Mouse (Mus musculus): ENCODE data around the gene Nfia. TPM values are rescaled to one million over a fixed set of nuclear protein-coding genes. Genes with fewer than 3 reads are reported as not detected.

Nfia gene
- polyA plus RNA-seq, 1 experiment = 1.4 TPM

DNA sequence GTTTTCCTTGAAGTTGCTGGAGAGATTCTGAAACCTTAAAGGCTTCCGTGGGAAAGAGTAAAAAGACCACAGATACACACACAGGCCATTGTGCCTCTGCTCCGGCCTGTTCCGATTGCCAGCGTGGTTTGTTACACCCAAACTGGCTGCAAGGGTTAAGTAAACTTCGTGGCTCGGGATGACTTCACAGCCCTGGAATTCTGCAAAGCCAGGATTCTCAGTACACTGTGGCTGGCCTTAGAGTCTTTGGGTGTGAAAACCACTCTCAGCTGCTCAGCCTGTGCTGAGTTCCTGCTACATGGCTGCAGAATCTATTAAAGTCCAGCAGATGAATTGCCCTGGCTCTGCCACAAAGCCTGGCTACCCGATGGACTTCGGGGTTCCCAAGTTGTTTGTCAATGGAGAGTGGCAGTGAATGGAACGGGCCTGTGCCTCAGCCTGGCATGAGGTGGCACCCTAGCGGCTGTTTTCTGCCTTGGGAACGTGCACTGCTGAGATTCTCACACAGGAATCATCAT lies 231.6 kb downstream of the Nfia start:
- Histone ChIP-seq H3K27ac (ENCODE audit: insufficient read depth, low read length) (no peak overlapping the region), H3K36me3 (ENCODE audit: control insufficient read depth, insufficient read depth, low read length, poor library complexity, severe bottlenecking) (no peaks in the 10 kb centered on the region), H3K9ac (ENCODE audit: low read depth, poor library complexity, severe bottlenecking) (no peak overlapping the region), H3K27me3 (ENCODE audit: control insufficient read depth, insufficient read depth, low read length, poor library complexity, severe bottlenecking) (no peaks in the 10 kb centered on the region), H3K4me1 (ENCODE audit: control insufficient read depth, insufficient read depth, low read length) (no peaks in the 10 kb centered on the region), H3K9me3 (replicated peaks; ENCODE audit: control insufficient read depth, insufficient read depth, low read length, poor library complexity, severe bottlenecking) (no peaks in the 10 kb centered on the region), H3K4me3 (ENCODE audit: low read depth, low read length) (no peak overlapping the region)
- TF ChIP-seq POLR2A (IDR thresholded peaks at IDR 0.05; ENCODE audit: insufficient read depth, low read length) (no peak), EP300 (IDR thresholded peaks at IDR 0.05; ENCODE audit: insufficient read depth, low read depth, low read length) (no peak), CTCF (IDR thresholded peaks at IDR 0.05; ENCODE audit: low read depth, low read length) (no peak)

DNA sequence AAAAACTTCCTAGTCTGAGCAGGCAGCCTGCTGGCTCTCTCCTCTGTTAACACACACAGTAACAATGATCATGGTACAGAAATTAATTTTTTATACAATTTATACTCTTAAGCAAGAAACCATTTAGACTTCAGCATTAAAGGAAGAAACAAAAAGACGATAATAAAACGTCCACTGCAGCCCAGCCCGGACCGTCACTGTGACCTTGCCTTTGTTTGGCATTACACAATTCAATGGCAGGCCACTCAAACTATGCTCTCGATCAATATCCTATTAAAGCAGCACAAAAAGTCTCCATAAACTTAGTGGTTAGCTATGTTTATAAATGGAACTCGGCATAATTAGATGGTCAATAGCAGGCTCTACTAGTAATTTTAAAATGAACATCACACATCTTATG lies 232.5 kb downstream of the Nfia start:
- no peak overlapping the region for H3K27ac ChIP-seq (ENCODE audit: insufficient read depth, low read length)

DNA sequence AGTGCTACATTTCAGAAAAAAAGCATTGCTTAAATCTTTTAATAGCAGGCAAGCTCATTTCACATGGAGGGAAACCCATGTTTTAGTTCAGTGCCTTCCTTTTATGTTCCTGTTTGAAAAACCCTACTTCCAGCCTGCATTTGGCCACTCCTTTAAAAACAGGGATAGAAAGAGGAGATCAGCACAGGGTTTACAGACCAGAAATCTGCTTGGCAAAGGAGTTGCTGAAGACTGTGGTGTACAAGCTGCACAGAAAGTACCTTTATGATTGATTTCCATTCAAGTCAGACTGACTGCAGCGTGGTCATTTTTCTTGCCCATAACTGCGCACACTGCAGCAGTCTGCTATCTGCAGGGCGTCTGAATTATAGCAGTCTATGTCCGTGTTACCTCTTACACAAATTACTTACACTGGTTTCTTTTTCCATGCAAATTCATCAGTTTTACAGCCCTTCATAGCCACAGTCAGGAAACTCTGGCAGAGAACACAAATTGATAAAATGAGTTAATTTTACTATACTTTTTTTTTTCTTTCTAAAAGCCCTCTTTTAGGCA lies 236.4 kb downstream of the Nfia start:
- Histone ChIP-seq H3K27ac (ENCODE audit: insufficient read depth, low read length) (no peak overlapping the region), H3K36me3 (ENCODE audit: control insufficient read depth, insufficient read depth, low read length, poor library complexity, severe bottlenecking) (no peaks in the 10 kb centered on the region), H3K27me3 (ENCODE audit: control insufficient read depth, insufficient read depth, low read length, poor library complexity, severe bottlenecking) (no peaks in the 10 kb centered on the region), H3K9me3 (replicated peaks; ENCODE audit: control insufficient read depth, insufficient read depth, low read length, poor library complexity, severe bottlenecking) (no peaks in the 10 kb centered on the region), H3K4me1 (ENCODE audit: control insufficient read depth, insufficient read depth, low read length) (no peaks in the 10 kb centered on the region), H3K4me3 (ENCODE audit: low read depth, low read length) (no peak overlapping the region), H3K9ac (ENCODE audit: low read depth, poor library complexity, severe bottlenecking) (no peak overlapping the region)
- TF ChIP-seq CTCF (IDR thresholded peaks at IDR 0.05; ENCODE audit: low read depth, low read length) (no peak), EP300 (IDR thresholded peaks at IDR 0.05; ENCODE audit: insufficient read depth, low read depth, low read length) (no peak), POLR2A (IDR thresholded peaks at IDR 0.05; ENCODE audit: insufficient read depth, low read length) (no peak)

More for the DNA sequence above, 232.5 kb downstream of the Nfia start:
- no peaks in the 10 kb centered on the region for H3K36me3 ChIP-seq (ENCODE audit: control insufficient read depth, insufficient read depth, low read length, poor library complexity, severe bottlenecking)
- no peak for TF ChIP-seq EP300 (IDR thresholded peaks at IDR 0.05; ENCODE audit: insufficient read depth, low read depth, low read length)
- TF ChIP-seq CTCF (IDR thresholded peaks at IDR 0.05; ENCODE audit: low read depth, low read length) = no peak
- no peak for TF ChIP-seq POLR2A (IDR thresholded peaks at IDR 0.05; ENCODE audit: insufficient read depth, low read length)
- H3K4me1 ChIP-seq (ENCODE audit: control insufficient read depth, insufficient read depth, low read length) = no peaks in the 10 kb centered on the region
- no peaks in the 10 kb centered on the region for H3K9me3 ChIP-seq (replicated peaks; ENCODE audit: control insufficient read depth, insufficient read depth, low read length, poor library complexity, severe bottlenecking)
- H3K4me3 ChIP-seq (ENCODE audit: low read depth, low read length) = no peak overlapping the region
- H3K27me3 ChIP-seq (ENCODE audit: control insufficient read depth, insufficient read depth, low read length, poor library complexity, severe bottlenecking) = no peaks in the 10 kb centered on the region
- H3K9ac ChIP-seq (ENCODE audit: low read depth, poor library complexity, severe bottlenecking) = no peak overlapping the region

DNA sequence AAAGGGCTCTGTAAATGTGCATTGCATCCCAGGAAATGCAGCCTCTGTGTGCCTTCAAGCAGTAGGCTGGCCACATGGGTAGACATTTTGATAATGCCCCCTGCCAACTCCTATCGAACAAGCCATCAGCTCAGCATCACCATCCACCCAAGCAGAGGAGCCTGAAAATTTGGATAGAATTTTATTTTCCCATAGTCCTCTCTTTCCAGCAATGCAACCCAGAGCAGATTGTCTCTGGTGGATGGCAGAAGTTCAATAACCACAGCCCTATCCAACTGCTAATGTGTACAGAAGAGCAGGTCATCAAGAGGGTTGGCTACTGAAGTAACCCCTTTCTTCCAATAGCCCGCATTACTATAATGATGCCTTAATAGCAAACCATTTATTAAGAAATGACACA lies 237.4 kb downstream of the Nfia start:
- Histone ChIP-seq H3K9me3 (replicated peaks; ENCODE audit: control insufficient read depth, insufficient read depth, low read length, poor library complexity, severe bottlenecking) (no peaks in the 10 kb centered on the region), H3K36me3 (ENCODE audit: control insufficient read depth, insufficient read depth, low read length, poor library complexity, severe bottlenecking) (no peaks in the 10 kb centered on the region), H3K27me3 (ENCODE audit: control insufficient read depth, insufficient read depth, low read length, poor library complexity, severe bottlenecking) (no peaks in the 10 kb centered on the region), H3K4me3 (ENCODE audit: low read depth, low read length) (no peak overlapping the region), H3K27ac (ENCODE audit: insufficient read depth, low read length) (no peak overlapping the region), H3K4me1 (ENCODE audit: control insufficient read depth, insufficient read depth, low read length) (no peaks in the 10 kb centered on the region), H3K9ac (ENCODE audit: low read depth, poor library complexity, severe bottlenecking) (no peak overlapping the region)
- TF ChIP-seq EP300 (IDR thresholded peaks at IDR 0.05; ENCODE audit: insufficient read depth, low read depth, low read length) (no peak), CTCF (IDR thresholded peaks at IDR 0.05; ENCODE audit: low read depth, low read length) (no peak), POLR2A (IDR thresholded peaks at IDR 0.05; ENCODE audit: insufficient read depth, low read length) (no peak)

DNA sequence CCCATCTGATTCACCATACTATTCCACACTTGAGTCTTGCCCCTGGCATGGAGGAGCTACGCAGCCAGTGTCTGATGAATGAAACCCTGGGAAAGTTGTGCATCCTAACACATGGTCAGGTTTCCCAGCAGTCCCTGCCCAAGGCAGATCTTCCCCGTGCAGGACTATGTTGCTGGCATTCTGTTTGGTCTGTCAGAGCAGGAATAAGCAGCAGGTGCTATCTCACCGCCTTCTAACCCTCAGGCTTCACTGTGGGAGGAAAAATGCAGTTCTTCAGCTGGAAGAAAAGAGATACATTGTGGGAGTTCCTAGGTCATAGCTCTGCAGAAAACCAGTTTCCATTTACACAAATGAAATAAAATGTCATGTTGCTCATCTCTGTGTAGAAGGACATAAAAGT lies 247.3 kb downstream of the Nfia start:
- Histone ChIP-seq H3K27ac (ENCODE audit: insufficient read depth, low read length) (no peak overlapping the region), H3K9me3 (replicated peaks; ENCODE audit: control insufficient read depth, insufficient read depth, low read length, poor library complexity, severe bottlenecking) (no peaks in the 10 kb centered on the region)
- TF ChIP-seq CTCF (IDR thresholded peaks at IDR 0.05; ENCODE audit: low read depth, low read length) (no peak), EP300 (IDR thresholded peaks at IDR 0.05; ENCODE audit: insufficient read depth, low read depth, low read length) (no peak), POLR2A (IDR thresholded peaks at IDR 0.05; ENCODE audit: insufficient read depth, low read length) (no peak)

DNA sequence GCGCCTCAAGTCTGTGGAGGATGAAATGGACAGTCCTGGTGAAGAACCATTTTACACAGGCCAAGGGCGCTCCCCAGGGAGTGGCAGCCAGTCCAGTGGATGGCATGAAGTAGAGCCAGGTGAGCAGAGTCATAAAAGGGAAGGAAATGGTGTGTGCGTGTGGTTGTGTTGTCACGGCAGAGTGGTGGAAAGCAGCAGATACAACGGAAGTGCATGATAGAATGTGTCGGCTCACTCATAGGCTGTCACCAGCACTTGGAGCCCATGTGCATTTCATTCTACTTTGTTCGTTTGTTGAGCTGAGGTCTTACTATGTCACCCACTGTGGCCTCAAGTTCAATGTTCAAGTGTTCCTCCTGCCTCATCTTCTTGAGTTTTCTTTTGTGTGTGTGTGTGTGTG lies 248.3 kb downstream of the Nfia start:
- no peak overlapping the region for H3K27ac ChIP-seq (ENCODE audit: insufficient read depth, low read length)
- H3K9ac ChIP-seq (ENCODE audit: low read depth, poor library complexity, severe bottlenecking) = no peak overlapping the region
- no peaks in the 10 kb centered on the region for H3K36me3 ChIP-seq (ENCODE audit: control insufficient read depth, insufficient read depth, low read length, poor library complexity, severe bottlenecking)
- no peak overlapping the region for H3K4me3 ChIP-seq (ENCODE audit: low read depth, low read length)
- 0 out of 2 replicates have a peak, but pooled peaks cover 4% of the 10 kb centered on the region for H3K9me3 ChIP-seq (replicated peaks; ENCODE audit: control insufficient read depth, insufficient read depth, low read length, poor library complexity, severe bottlenecking)
- H3K4me1 ChIP-seq (ENCODE audit: control insufficient read depth, insufficient read depth, low read length) = no peaks in the 10 kb centered on the region
- H3K27me3 ChIP-seq (ENCODE audit: control insufficient read depth, insufficient read depth, low read length, poor library complexity, severe bottlenecking) = no peaks in the 10 kb centered on the region
- TF ChIP-seq EP300 (IDR thresholded peaks at IDR 0.05; ENCODE audit: insufficient read depth, low read depth, low read length) (no peak), POLR2A (IDR thresholded peaks at IDR 0.05; ENCODE audit: insufficient read depth, low read length) (no peak), CTCF (IDR thresholded peaks at IDR 0.05; ENCODE audit: low read depth, low read length) (no peak)

More for the DNA sequence above, 247.3 kb downstream of the Nfia start:
- H3K9ac ChIP-seq (ENCODE audit: low read depth, poor library complexity, severe bottlenecking) = no peak overlapping the region
- H3K4me1 ChIP-seq (ENCODE audit: control insufficient read depth, insufficient read depth, low read length) = no peaks in the 10 kb centered on the region
- no peak overlapping the region for H3K4me3 ChIP-seq (ENCODE audit: low read depth, low read length)
- no peaks in the 10 kb centered on the region for H3K27me3 ChIP-seq (ENCODE audit: control insufficient read depth, insufficient read depth, low read length, poor library complexity, severe bottlenecking)
- no peaks in the 10 kb centered on the region for H3K36me3 ChIP-seq (ENCODE audit: control insufficient read depth, insufficient read depth, low read length, poor library complexity, severe bottlenecking)
